Mouse (Mus musculus): ENCODE measurements at regions not wholly inside any gene's neighbourhood (a gene's known extent, or its start where the extent isn't known, plus 50 kb on each side); places are given as distances from the start of the nearest gene placed in this dataset.

GRCm38 (mm10) chr15:51289916-51290315, 2594.8 kb upstream of the Gm7489 start:
- Histone ChIP-seq H3K4me3 (ENCODE audit: low read depth, low read length) (no peak overlapping the region), H3K9ac (ENCODE audit: low read length) (no peak overlapping the region), H3K27ac (ENCODE audit: low read depth, low read length) (no peak overlapping the region), H3K9me3 (ENCODE audit: control insufficient read depth, low read length) (no peaks in the 10 kb centered on the region), H3K4me1 (replicated peaks; ENCODE audit: control insufficient read depth, insufficient read depth, low read length) (no peaks in the 10 kb centered on the region), H3K36me3 (ENCODE audit: control insufficient read depth, insufficient read depth, low read length) (no peaks in the 10 kb centered on the region), H3K4me2 (ENCODE audit: low read depth, low read length, severe bottlenecking) (no peak overlapping the region), H3K27me3 (ENCODE audit: control insufficient read depth, insufficient read depth, low read length) (no peaks in the 10 kb centered on the region)
- no peak for ATAC-seq (replicated peaks; ENCODE audit: low FRiP score)
- DNase-seq (ENCODE audit: low spot score): no peak
- WGBS: 75% methylated on average over 9 of the region's 9 CpGs

- H3K4me2 ChIP-seq (ENCODE audit: low read depth, low read length, severe bottlenecking): no peak overlapping the region
- H3K9me3 ChIP-seq (ENCODE audit: control insufficient read depth, low read length): no peaks in the 10 kb centered on the region
- no peaks in the 10 kb centered on the region for H3K4me1 ChIP-seq (replicated peaks; ENCODE audit: control insufficient read depth, insufficient read depth, low read length)
- H3K36me3 ChIP-seq (ENCODE audit: control insufficient read depth, insufficient read depth, low read length): no peaks in the 10 kb centered on the region
- H3K27me3 ChIP-seq (ENCODE audit: control insufficient read depth, insufficient read depth, low read length): no peaks in the 10 kb centered on the region
- ATAC-seq (replicated peaks; ENCODE audit: low FRiP score) (no peak), DNase-seq (ENCODE audit: low spot score) (no peak)
- no peak overlapping the region for H3K9ac ChIP-seq (ENCODE audit: low read length)
- no peak overlapping the region for H3K4me3 ChIP-seq (ENCODE audit: low read depth, low read length)
- H3K27ac ChIP-seq (ENCODE audit: low read depth, low read length): no peak overlapping the region
- WGBS: 94% methylated on average over 6 of the region's 6 CpGs
Observed at GRCm38 (mm10) chr15:51291183-51291582, 2593.5 kb upstream of the Gm7489 start.

- Histone ChIP-seq H3K9me3 (ENCODE audit: control insufficient read depth, low read length) (no peaks in the 10 kb centered on the region), H3K4me2 (ENCODE audit: low read depth, low read length, severe bottlenecking) (no peak overlapping the region), H3K4me3 (ENCODE audit: low read depth, low read length) (no peak overlapping the region), H3K4me1 (replicated peaks; ENCODE audit: control insufficient read depth, insufficient read depth, low read length) (no peaks in the 10 kb centered on the region), H3K27ac (ENCODE audit: low read depth, low read length) (no peak overlapping the region), H3K27me3 (ENCODE audit: control insufficient read depth, insufficient read depth, low read length) (no peaks in the 10 kb centered on the region), H3K36me3 (ENCODE audit: control insufficient read depth, insufficient read depth, low read length) (no peaks in the 10 kb centered on the region), H3K9ac (ENCODE audit: low read length) (no peak overlapping the region)
- no peak for DNase-seq (ENCODE audit: low spot score)
- ATAC-seq (replicated peaks; ENCODE audit: low FRiP score): no peak
Observed at GRCm38 (mm10) chr15:51296841-51297240, 2587.9 kb upstream of the Gm7489 start.

- Histone ChIP-seq H3K9ac (ENCODE audit: low read length) (no peak overlapping the region), H3K36me3 (ENCODE audit: control insufficient read depth, insufficient read depth, low read length) (no peaks in the 10 kb centered on the region), H3K4me1 (replicated peaks; ENCODE audit: control insufficient read depth, insufficient read depth, low read length) (no peaks in the 10 kb centered on the region), H3K9me3 (ENCODE audit: control insufficient read depth, low read length) (no peaks in the 10 kb centered on the region), H3K4me2 (ENCODE audit: low read depth, low read length, severe bottlenecking) (no peak overlapping the region), H3K4me3 (ENCODE audit: low read depth, low read length) (no peak overlapping the region), H3K27me3 (ENCODE audit: control insufficient read depth, insufficient read depth, low read length) (no peaks in the 10 kb centered on the region), H3K27ac (ENCODE audit: low read depth, low read length) (no peak overlapping the region)
- 95% methylated on average over 1 of the region's 1 CpGs for WGBS
- ATAC-seq (replicated peaks; ENCODE audit: low FRiP score) (no peak), DNase-seq (ENCODE audit: low spot score) (no peak)
Observed at GRCm38 (mm10) chr15:51318072-51318471, 2566.6 kb upstream of the Gm7489 start.

- no peak for DNase-seq (ENCODE audit: low spot score)
- no peak overlapping the region for H3K27ac ChIP-seq (ENCODE audit: low read depth, low read length)
Observed at GRCm38 (mm10) chr15:51318760-51319159, 2565.9 kb upstream of the Gm7489 start.

GRCm38 (mm10) chr15:51320366-51320894, 2564.3 kb upstream of the Gm7489 start:
- no peak for ATAC-seq (replicated peaks; ENCODE audit: low FRiP score)
- H3K9me3 ChIP-seq (ENCODE audit: control insufficient read depth, low read length): no peaks in the 10 kb centered on the region
- H3K4me1 ChIP-seq (replicated peaks; ENCODE audit: control insufficient read depth, insufficient read depth, low read length): no peaks in the 10 kb centered on the region
- H3K9ac ChIP-seq (ENCODE audit: low read length): no peak overlapping the region
- H3K4me3 ChIP-seq (ENCODE audit: low read depth, low read length): no peak overlapping the region
- H3K4me2 ChIP-seq (ENCODE audit: low read depth, low read length, severe bottlenecking): no peak overlapping the region
- no peaks in the 10 kb centered on the region for H3K27me3 ChIP-seq (ENCODE audit: control insufficient read depth, insufficient read depth, low read length)
- 84% methylated on average over 10 of the region's 10 CpGs for WGBS
- no peak overlapping the region for H3K27ac ChIP-seq (ENCODE audit: low read depth, low read length)
- no peak for DNase-seq (ENCODE audit: low spot score)
- no peaks in the 10 kb centered on the region for H3K36me3 ChIP-seq (ENCODE audit: control insufficient read depth, insufficient read depth, low read length)

More at GRCm38 (mm10) chr15:51318760-51319159, 2565.9 kb upstream of the Gm7489 start:
- no peaks in the 10 kb centered on the region for H3K27me3 ChIP-seq (ENCODE audit: control insufficient read depth, insufficient read depth, low read length)
- WGBS: 89% methylated on average over 2 of the region's 2 CpGs
- no peak overlapping the region for H3K4me2 ChIP-seq (ENCODE audit: low read depth, low read length, severe bottlenecking)
- H3K4me1 ChIP-seq (replicated peaks; ENCODE audit: control insufficient read depth, insufficient read depth, low read length): no peaks in the 10 kb centered on the region
- H3K9ac ChIP-seq (ENCODE audit: low read length): no peak overlapping the region
- no peaks in the 10 kb centered on the region for H3K36me3 ChIP-seq (ENCODE audit: control insufficient read depth, insufficient read depth, low read length)
- no peak overlapping the region for H3K4me3 ChIP-seq (ENCODE audit: low read depth, low read length)
- H3K9me3 ChIP-seq (ENCODE audit: control insufficient read depth, low read length): no peaks in the 10 kb centered on the region
- no peak for ATAC-seq (replicated peaks; ENCODE audit: low FRiP score)

GRCm38 (mm10) chr15:51323284-51323683, 2561.4 kb upstream of the Gm7489 start:
- H3K4me2 ChIP-seq (ENCODE audit: low read depth, low read length, severe bottlenecking): no peak overlapping the region
- H3K4me1 ChIP-seq (replicated peaks; ENCODE audit: control insufficient read depth, insufficient read depth, low read length): no peaks in the 10 kb centered on the region
- no peak for DNase-seq (ENCODE audit: low spot score)
- H3K9me3 ChIP-seq (ENCODE audit: control insufficient read depth, low read length): no peaks in the 10 kb centered on the region
- no peak overlapping the region for H3K27ac ChIP-seq (ENCODE audit: low read depth, low read length)
- 78% methylated on average over 5 of the region's 5 CpGs for WGBS
- H3K4me3 ChIP-seq (ENCODE audit: low read depth, low read length): no peak overlapping the region
- H3K27me3 ChIP-seq (ENCODE audit: control insufficient read depth, insufficient read depth, low read length): no peaks in the 10 kb centered on the region
- H3K36me3 ChIP-seq (ENCODE audit: control insufficient read depth, insufficient read depth, low read length): no peaks in the 10 kb centered on the region
- no peak for ATAC-seq (replicated peaks; ENCODE audit: low FRiP score)
- H3K9ac ChIP-seq (ENCODE audit: low read length): no peak overlapping the region

- Histone ChIP-seq H3K4me1 (replicated peaks; ENCODE audit: control insufficient read depth, insufficient read depth, low read length) (no peaks in the 10 kb centered on the region), H3K36me3 (ENCODE audit: control insufficient read depth, insufficient read depth, low read length) (no peaks in the 10 kb centered on the region), H3K27me3 (ENCODE audit: control insufficient read depth, insufficient read depth, low read length) (no peaks in the 10 kb centered on the region), H3K4me3 (ENCODE audit: low read depth, low read length) (no peak overlapping the region), H3K9me3 (ENCODE audit: control insufficient read depth, low read length) (no peaks in the 10 kb centered on the region), H3K27ac (ENCODE audit: low read depth, low read length) (no peak overlapping the region), H3K4me2 (ENCODE audit: low read depth, low read length, severe bottlenecking) (no peak overlapping the region), H3K9ac (ENCODE audit: low read length) (no peak overlapping the region)
- WGBS: 85% methylated on average over 5 of the region's 5 CpGs
- DNase-seq (ENCODE audit: low spot score) (no peak), ATAC-seq (replicated peaks; ENCODE audit: low FRiP score) (no peak)
Observed at GRCm38 (mm10) chr15:51324211-51324610, 2560.5 kb upstream of the Gm7489 start.

GRCm38 (mm10) chr15:51327702-51328101, 2557.0 kb upstream of the Gm7489 start:
- Histone ChIP-seq H3K36me3 (ENCODE audit: control insufficient read depth, insufficient read depth, low read length) (no peaks in the 10 kb centered on the region), H3K4me2 (ENCODE audit: low read depth, low read length, severe bottlenecking) (no peak overlapping the region), H3K27ac (ENCODE audit: low read depth, low read length) (no peak overlapping the region), H3K27me3 (ENCODE audit: control insufficient read depth, insufficient read depth, low read length) (no peaks in the 10 kb centered on the region), H3K9me3 (ENCODE audit: control insufficient read depth, low read length) (no peaks in the 10 kb centered on the region), H3K4me1 (replicated peaks; ENCODE audit: control insufficient read depth, insufficient read depth, low read length) (no peaks in the 10 kb centered on the region), H3K4me3 (ENCODE audit: low read depth, low read length) (no peak overlapping the region), H3K9ac (ENCODE audit: low read length) (no peak overlapping the region)
- ATAC-seq (replicated peaks; ENCODE audit: low FRiP score) (no peak), DNase-seq (ENCODE audit: low spot score) (no peak)
- whole genome bisulfite sequencing: 83% methylated on average over 5 of the region's 5 CpGs

All from forebrain, embryonic 11.5 days (tissue).